In the genomic region with DNA sequence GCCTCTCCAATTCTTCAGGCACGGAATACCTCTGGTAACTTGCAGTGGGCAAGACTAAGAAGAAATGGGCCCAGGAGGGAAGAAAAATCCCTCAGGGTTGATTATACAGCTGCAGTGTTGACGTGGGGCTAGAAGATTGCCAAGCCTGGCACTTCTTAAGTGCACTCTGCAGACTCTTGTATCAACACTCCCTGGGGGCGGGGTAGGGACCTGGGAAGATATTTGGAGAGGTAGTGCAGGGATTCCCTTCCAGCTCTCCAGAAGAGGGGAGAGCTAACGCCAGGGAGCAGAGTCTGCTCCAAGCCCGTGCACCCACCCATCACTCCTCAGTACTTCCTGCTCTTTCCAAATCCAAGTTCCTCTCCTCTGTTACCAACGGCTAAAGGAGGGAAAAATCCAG, we compare ENCODE assay signal across 20 mouse cellular contexts.
DNase-seq lines count a peak whose midpoint lies in the region; ATAC-seq and TF ChIP-seq lines count a peak whose summit lies in the region.
"Had no signal": no experiment of that assay in that cellular context is flagged by ENCODE, and none has a peak within 500 bp of the region (broad histone marks: within the 10 kb centered on the region; RNA-seq: fewer than 3 reads in every experiment).

No protein-coding gene starts in this region.

- no peak for ATAC-seq in heart, embryonic 11.5 days (replicated peaks; ENCODE audit: insufficient number of reproducible peaks, low FRiP score, low TSS enrichment)
- ATAC-seq in stomach, postnatal 0 days (ENCODE audit: low FRiP score, low TSS enrichment) = no peak
- ATAC-seq in forebrain, embryonic 11.5 days (replicated peaks; ENCODE audit: low FRiP score) = no peak
- ATAC-seq: forebrain, embryonic 13.5 days; intestine, postnatal 0 days; Patski had no signal

- H3K4me3 ChIP-seq in heart, embryonic 11.5 days (ENCODE audit: low read depth, low read length) = no peak overlapping the region
- H3K4me3 ChIP-seq in stomach, postnatal 0 days (ENCODE audit: low read depth, low read length) = no peak overlapping the region
- no peak overlapping the region for H3K4me3 ChIP-seq in forebrain, embryonic 11.5 days (ENCODE audit: low read depth, low read length)
- H3K4me3 ChIP-seq: embryonic facial prominence, embryonic 12.5 days; forebrain, embryonic 13.5 days; gastrocnemius, adult 2 months; hindbrain, embryonic 13.5 days; limb, embryonic 10.5 days; neural tube, embryonic 13.5 days had no signal

- no peaks in the 10 kb centered on the region for H3K36me3 ChIP-seq in heart, embryonic 11.5 days (ENCODE audit: control insufficient read depth, insufficient read depth, low read length)
- H3K36me3 ChIP-seq in stomach, postnatal 0 days (ENCODE audit: control insufficient read depth, insufficient read depth, low read length) = no peaks in the 10 kb centered on the region
- H3K36me3 ChIP-seq in forebrain, embryonic 11.5 days (ENCODE audit: control insufficient read depth, insufficient read depth, low read length) = no peaks in the 10 kb centered on the region
- H3K36me3 ChIP-seq: embryonic facial prominence, embryonic 12.5 days; hindbrain, embryonic 13.5 days; limb, embryonic 10.5 days; neural tube, embryonic 13.5 days had no signal

- 24% methylated on average over 6 of the region's 6 CpGs for WGBS in heart, embryonic 11.5 days (ENCODE audit: insufficient replicate concordance)
- WGBS in stomach, postnatal 0 days = 34% methylated on average over 6 of the region's 6 CpGs
- 63% methylated on average over 6 of the region's 6 CpGs for WGBS in forebrain, embryonic 11.5 days

- no peak overlapping the region for H3K9ac ChIP-seq in heart, embryonic 11.5 days (ENCODE audit: low read depth, low read length)
- no peak overlapping the region for H3K9ac ChIP-seq in stomach, postnatal 0 days (ENCODE audit: low read length)
- H3K9ac ChIP-seq in forebrain, embryonic 11.5 days (ENCODE audit: low read length) = no peak overlapping the region
- H3K9ac ChIP-seq: embryonic facial prominence, embryonic 12.5 days; forebrain, embryonic 13.5 days; hindbrain, embryonic 13.5 days; liver, embryonic 14.5 days; neural tube, embryonic 13.5 days had no signal

- peaks cover 12% of the 10 kb centered on the region for H3K4me1 ChIP-seq in heart, embryonic 11.5 days (ENCODE audit: control insufficient read depth, insufficient read depth, low read length)
- H3K4me1 ChIP-seq in stomach, postnatal 0 days (replicated peaks; ENCODE audit: control insufficient read depth, insufficient read depth) = no peaks in the 10 kb centered on the region
- H3K4me1 ChIP-seq in forebrain, embryonic 11.5 days (replicated peaks; ENCODE audit: control insufficient read depth, insufficient read depth, low read length) = no peaks in the 10 kb centered on the region
- H3K4me1 ChIP-seq: embryonic facial prominence, embryonic 12.5 days; limb, embryonic 10.5 days; neural tube, embryonic 13.5 days had no signal

- no peaks in the 10 kb centered on the region for H3K9me3 ChIP-seq in heart, embryonic 11.5 days (replicated peaks; ENCODE audit: control insufficient read depth, low read length)
- H3K9me3 ChIP-seq in stomach, postnatal 0 days (ENCODE audit: control insufficient read depth, low read length) = no peaks in the 10 kb centered on the region
- H3K9me3 ChIP-seq in forebrain, embryonic 11.5 days (ENCODE audit: control insufficient read depth, low read length) = no peaks in the 10 kb centered on the region
- H3K9me3 ChIP-seq: embryonic facial prominence, embryonic 12.5 days; forebrain, embryonic 13.5 days; hindbrain, embryonic 13.5 days; limb, embryonic 10.5 days; neural tube, embryonic 13.5 days had no signal

- H3K27ac ChIP-seq in heart, embryonic 11.5 days (ENCODE audit: low read depth, low read length) = no peak overlapping the region
- H3K27ac ChIP-seq in stomach, postnatal 0 days (replicated peaks) = no peak overlapping the region
- H3K27ac ChIP-seq in forebrain, embryonic 11.5 days (ENCODE audit: low read depth, low read length) = no peak overlapping the region
- H3K27ac ChIP-seq: embryonic facial prominence, embryonic 12.5 days; forebrain, embryonic 13.5 days; gastrocnemius, adult 2 months; hindbrain, embryonic 13.5 days; limb, embryonic 10.5 days; liver, embryonic 14.5 days; neural tube, embryonic 13.5 days had no signal

- peak overlapping the region; percentile 22; the same call in 1 of the 2 replicates for H3K4me2 ChIP-seq in heart, embryonic 11.5 days
- H3K4me2 ChIP-seq in stomach, postnatal 0 days (replicated peaks; ENCODE audit: low read depth) = no peak overlapping the region
- no peak overlapping the region for H3K4me2 ChIP-seq in forebrain, embryonic 11.5 days (ENCODE audit: low read depth, low read length, severe bottlenecking)
- H3K4me2 ChIP-seq: embryonic facial prominence, embryonic 12.5 days; forebrain, embryonic 13.5 days; hindbrain, embryonic 13.5 days; neural tube, embryonic 13.5 days had no signal

- no peaks in the 10 kb centered on the region for H3K27me3 ChIP-seq in heart, embryonic 11.5 days (ENCODE audit: control insufficient read depth, insufficient read depth, low read length)
- no peaks in the 10 kb centered on the region for H3K27me3 ChIP-seq in stomach, postnatal 0 days (ENCODE audit: control insufficient read depth, insufficient read depth, low read length)
- H3K27me3 ChIP-seq in forebrain, embryonic 11.5 days (ENCODE audit: control insufficient read depth, insufficient read depth, low read length) = no peaks in the 10 kb centered on the region
- H3K27me3 ChIP-seq: CH12.LX; embryonic facial prominence, embryonic 12.5 days; forebrain, embryonic 13.5 days; hindbrain, embryonic 13.5 days; neural tube, embryonic 13.5 days; Patski had no signal

- intact Hi-C loops in heart, postnatal 10 days (cut with DNase I) = loop anchor here (10.0 kb wide), 1 partner anchor 364 kb away; no protein-coding TSS in a partner anchor

- TF ChIP-seq CTCF in stomach, postnatal 0 days (IDR thresholded peaks at IDR 0.05; ENCODE audit: low read depth) = no peak

- DNase-seq in kidney, postnatal 10 days = peak; percentile 10
- no peak for DNase-seq in kidney, adult 18-20 months
- DNase-seq in heart, postnatal 10 days = peak; percentile 23 to 27
- DNase-seq in stomach, postnatal 0 days (ENCODE audit: low spot score) = peak; percentile 14
- no peak for DNase-seq in ovary, postnatal 10 days (ENCODE audit: low spot score)
- no peak for DNase-seq in forebrain, embryonic 11.5 days (ENCODE audit: low spot score)
- DNase-seq: cerebellum, adult 9-11 months; gastrocnemius, adult 2 months; kidney, postnatal 36 days; spleen, adult 18-20 months had no signal

- TF ChIP-seq EP300 in stomach, postnatal 0 days (optimal IDR thresholded peaks at IDR 0.05) = no peak

Comparison
In these comparisons a context has a peak if more than half of its experiments do, and no peak if none do; other contexts are left out.
1. DNase-seq: peak in kidney, postnatal 10 days (single experiment), heart, postnatal 10 days (2 of 2) and stomach, postnatal 0 days (single experiment); none in kidney, adult 18-20 months (single experiment), ovary, postnatal 10 days (single experiment) and forebrain, embryonic 11.5 days (single experiment).